8 mouse cellular contexts compared by ENCODE assay signal in the genomic region with DNA sequence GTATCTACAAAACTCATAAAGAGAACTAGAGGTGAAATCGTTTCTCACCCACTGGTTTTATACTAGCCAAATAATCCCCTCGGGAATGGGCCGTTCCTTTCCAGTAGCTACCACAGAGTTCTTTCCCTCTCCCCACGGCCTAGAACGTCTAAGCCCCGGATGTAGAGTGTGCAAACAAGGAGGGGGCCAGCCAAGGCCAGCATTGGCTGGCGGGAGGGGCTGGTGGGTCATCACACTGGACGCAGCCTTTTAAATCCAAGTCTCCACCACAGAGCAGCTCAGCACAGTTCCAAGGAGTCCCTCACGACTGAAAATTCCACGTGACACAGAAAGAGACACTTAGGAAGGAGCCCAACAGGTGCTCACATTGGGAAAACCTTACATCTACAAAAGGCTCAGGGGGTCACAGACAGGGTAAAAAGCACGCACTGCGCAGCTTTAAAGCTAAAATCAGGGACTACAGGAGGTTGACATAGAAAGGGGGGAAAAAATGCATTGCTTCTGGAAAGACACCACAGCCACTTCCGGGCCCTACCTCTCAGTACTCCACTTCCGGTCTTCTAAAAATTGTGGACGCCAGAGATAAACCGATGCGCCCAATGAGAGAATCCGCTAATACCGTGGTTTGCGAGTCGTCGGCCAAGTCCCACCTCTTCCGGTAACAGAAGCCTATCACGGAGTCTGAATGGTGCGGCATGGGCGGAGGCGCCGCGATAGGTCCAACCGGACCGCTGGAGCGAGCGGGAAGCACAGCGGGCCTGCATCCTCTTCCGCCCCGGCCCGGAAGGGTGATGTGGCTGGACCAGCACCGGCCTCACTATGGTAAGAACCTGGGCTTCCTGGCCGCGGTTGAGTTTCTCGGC. TPM values are rescaled to one million over a fixed set of nuclear protein-coding genes. Genes with fewer than 3 reads are reported as not detected.
DNase-seq lines count a peak whose midpoint lies in the region; ATAC-seq lines count a peak whose summit lies in the region.

Gene Tmem167, plus strand, starts transcription at position 162 of the 863 bp plus-strand sequence.
Gene Xrcc4, minus strand, starts transcription at position 647 of the 863 bp plus-strand sequence.

- no peaks in the 10 kb centered on the region for H3K27me3 ChIP-seq in hindbrain, embryonic 11.5 days (ENCODE audit: control insufficient read depth, insufficient read depth, low read length)

- peak; percentile 98 for DNase-seq in Muller cell, postnatal 12 days (ENCODE audit: inconsistent ontology term)
- DNase-seq in cerebellum, adult 9-11 months = peak; percentile 99
- peak; percentile 98 to 99 for DNase-seq in frontal cortex, adult 2 months (ENCODE audit: extremely low spot score in 1 of 2, low spot score in 1 of 2)
- peak; percentile 94 for DNase-seq in hindbrain, embryonic 11.5 days (ENCODE audit: low spot score)
- peak; percentile 95 to 96 for DNase-seq in layer of hippocampus, postnatal 10 days (ENCODE audit: low spot score in 2 of 2)
- peak; percentile 98 for DNase-seq in lung, postnatal 10 days
- peak; percentile 93 for DNase-seq in ovary, postnatal 36 days (ENCODE audit: low spot score)
- DNase-seq in thymus, postnatal 25 days = peak; percentile 89

- peak within 1 kb of the TSS; percentile 91 for H3K4me3 ChIP-seq in hindbrain, embryonic 11.5 days (ENCODE audit: low read depth, low read length)

- no peaks in the 10 kb centered on the region for H3K36me3 ChIP-seq in hindbrain, embryonic 11.5 days (ENCODE audit: control insufficient read depth, insufficient read depth, low read length)

- peak within 1 kb of the TSS; percentile 78 for H3K27ac ChIP-seq in hindbrain, embryonic 11.5 days (ENCODE audit: low read depth, low read length)

- H3K9me3 ChIP-seq in hindbrain, embryonic 11.5 days (ENCODE audit: control insufficient read depth, low read length) = no peaks in the 10 kb centered on the region

- peak; percentile 100 for ATAC-seq in hindbrain, embryonic 11.5 days (ENCODE audit: low FRiP score)

- H3K9ac ChIP-seq in hindbrain, embryonic 11.5 days (ENCODE audit: low read depth, low read length) = peak within 1 kb of the TSS; percentile 88

- H3K4me2 ChIP-seq in hindbrain, embryonic 11.5 days (replicated peaks; ENCODE audit: low read depth, low read length) = peak within 1 kb of the TSS; percentile 88

- whole genome bisulfite sequencing in hindbrain, embryonic 11.5 days = 3% methylated on average over 41 of the region's 41 CpGs

- H3K4me1 ChIP-seq in hindbrain, embryonic 11.5 days (replicated peaks; ENCODE audit: control insufficient read depth, insufficient read depth, low read length) = no peaks in the 10 kb centered on the region

RNA-seq across cellular contexts. Expression of gene Tmem167, which starts in this region (rescaled TPM):
- 12.2 and 13.2 TPM in 2 replicates for polyA plus RNA-seq in frontal cortex, adult 2 months (2012; rRNA removed)
- polyA plus RNA-seq in hindbrain, embryonic 11.5 days (2014; fragmentation: Nextera tagmentation; extraction: Ambion mirVana) = 67.2 and 68.1 TPM in 2 replicates
- total RNA-seq in layer of hippocampus, postnatal 10 days (2021) = 10 to 100 TPM; 29.4 to 29.8 TPM

RNA-seq across cellular contexts. Expression of gene Xrcc4, which starts in this region (rescaled TPM):
- polyA plus RNA-seq in frontal cortex, adult 2 months (2012; rRNA removed) = 9.7 and 12.2 TPM in 2 replicates
- polyA plus RNA-seq in hindbrain, embryonic 11.5 days (2014; fragmentation: Nextera tagmentation; extraction: Ambion mirVana) = 13.3 and 13.9 TPM in 2 replicates
- 10 to 100 TPM; 15.0 to 15.7 TPM for total RNA-seq in layer of hippocampus, postnatal 10 days (2021)

Comparison
In these comparisons a context has a peak if more than half of its experiments do, and no peak if none do; other contexts are left out.
1. Peak in every context shown above with its lines: DNase-seq, ATAC-seq, H3K4me3 ChIP-seq and H3K27ac ChIP-seq.